Mouse (Mus musculus) adrenal gland, postnatal 10 days (tissue): ENCODE data around the gene Pex7. TPM values are rescaled to one million over a fixed set of nuclear protein-coding genes. Genes with fewer than 3 reads are reported as not detected.
A peak's percentile ranks its signal among the peaks of the same experiment; 100 is the strongest.
"Not testable (repeated sequence)": the region's sequence is repeated elsewhere in the genome, so short reads cannot be mapped to it uniquely, and the experiment has no call there.

ENCODE experiments used
- DNase-seq: peaks from one replicate; pipeline ENCODE4 v3.0.0; 2021; ENCODE audit warnings: mixed read lengths
- total RNA-seq, 2 experiments: library from RNA; stranded (reverse); gene quantifications; 2 replicates each; pipeline ENCODE4 v1.2.3; 2021

Pex7 gene
- total RNA-seq, 2 experiments from 2014 or later, result 42.5 to 47.8 TPM

DNA sequence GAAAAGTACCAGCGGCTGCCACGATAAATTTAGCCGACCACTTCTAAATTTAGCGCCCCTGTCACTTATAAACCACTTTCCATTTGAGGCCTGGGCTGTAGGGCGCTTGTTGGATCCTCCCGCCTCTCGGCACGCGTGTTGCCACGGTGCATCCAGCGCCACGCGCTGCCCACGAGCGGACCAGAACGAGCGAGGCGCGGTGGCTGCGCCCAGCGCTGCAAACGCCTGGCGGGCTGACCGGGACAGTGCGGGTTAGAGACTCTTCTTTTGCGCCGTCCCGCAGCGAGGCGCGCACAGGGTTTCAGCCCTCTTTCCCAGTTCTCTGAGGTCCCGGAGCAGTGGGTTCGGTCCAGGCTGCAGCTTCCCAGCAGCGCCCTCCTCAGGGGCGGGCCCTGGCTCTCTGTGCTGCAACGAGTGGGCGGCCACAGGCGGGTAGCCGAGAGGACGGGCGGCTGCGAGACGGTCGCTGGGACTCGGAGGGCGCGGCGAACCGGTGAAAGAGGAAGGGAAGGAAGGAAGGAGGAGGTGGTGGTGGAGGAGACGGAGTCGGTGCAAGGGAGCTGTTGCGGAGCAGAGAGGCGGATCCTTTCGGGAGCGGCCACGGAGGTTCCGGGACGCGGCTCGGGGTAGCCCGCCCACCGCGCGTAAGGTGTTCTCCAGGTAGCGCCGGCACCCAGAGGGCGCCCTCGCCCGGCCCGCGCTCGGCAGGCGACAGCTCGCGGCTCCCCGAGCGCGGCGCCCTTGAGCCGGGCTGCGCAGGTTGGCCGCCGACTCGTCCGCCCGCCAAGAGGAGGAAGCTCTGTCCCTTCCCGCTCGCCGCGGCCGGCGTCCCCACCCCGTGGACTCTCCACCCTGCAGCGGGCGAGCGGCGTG, 26.3 kb upstream of the Pex7 start:
- DNase-seq, result peak; percentile 91

DNA sequence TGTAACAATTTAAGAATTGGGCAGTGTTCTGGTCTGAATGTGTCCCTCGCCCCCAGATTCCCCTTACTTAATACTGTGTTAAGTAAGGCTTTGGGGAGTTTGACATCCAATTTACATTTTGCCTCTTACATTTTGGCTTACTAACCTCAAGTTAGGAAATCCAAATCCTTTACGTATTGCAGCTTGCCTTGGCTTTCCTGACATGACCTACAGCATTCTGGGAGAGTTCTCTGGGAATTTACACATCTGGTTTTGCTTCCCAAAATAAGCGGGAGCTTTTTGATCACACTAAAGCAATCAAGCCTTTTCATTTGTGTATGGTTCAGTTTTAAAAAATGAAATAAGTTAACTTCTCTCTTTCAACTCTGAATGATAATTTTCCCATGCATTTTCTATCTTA, 25.5 kb upstream of the Pex7 start:
- no peak for DNase-seq

DNA sequence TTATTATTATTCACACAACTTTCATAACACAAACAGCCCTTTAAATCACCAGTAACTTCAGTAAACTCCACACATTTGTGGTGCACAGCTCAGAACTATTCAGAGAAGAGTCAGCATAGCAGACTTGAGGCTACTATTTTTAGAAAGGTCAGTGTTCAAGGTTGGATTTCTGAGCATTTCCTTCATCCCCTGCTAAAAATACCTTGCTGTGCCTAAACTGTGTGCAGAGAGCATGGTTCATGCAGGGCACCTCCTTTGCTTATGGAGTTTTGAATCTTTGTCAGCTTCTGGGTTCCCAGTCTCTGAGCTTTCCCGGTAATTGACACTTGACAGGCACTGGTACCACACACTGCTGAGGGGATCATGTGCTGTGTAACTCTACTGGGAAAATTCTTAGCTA, 20.7 kb upstream of the Pex7 start:
- no peak for DNase-seq

DNA sequence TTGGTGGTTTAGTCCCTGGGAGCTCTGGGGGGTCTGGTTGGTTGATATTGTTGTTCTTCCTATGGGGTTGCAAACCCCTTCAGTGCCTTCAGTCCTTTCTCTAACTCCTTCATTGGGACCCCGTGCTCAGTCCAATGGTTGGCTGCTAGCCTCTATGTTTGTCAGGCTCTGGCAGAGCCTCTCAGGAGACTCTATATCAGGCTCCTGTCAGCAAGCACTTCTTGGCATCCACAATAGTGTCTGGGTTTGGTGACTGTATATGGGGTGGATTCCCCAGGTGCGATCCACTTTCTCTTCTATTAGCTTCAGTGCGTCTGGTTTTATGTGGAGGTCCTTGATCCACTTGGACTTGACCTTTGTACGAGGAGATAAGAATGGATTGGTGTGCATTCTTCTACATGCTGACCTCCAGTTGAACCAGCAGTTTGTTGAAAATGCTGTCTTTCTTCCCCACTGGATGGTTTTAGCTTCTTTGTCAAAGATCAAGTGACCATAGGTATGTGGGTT, 19.0 kb upstream of the Pex7 start:
- not testable (repeated sequence) for DNase-seq

DNA sequence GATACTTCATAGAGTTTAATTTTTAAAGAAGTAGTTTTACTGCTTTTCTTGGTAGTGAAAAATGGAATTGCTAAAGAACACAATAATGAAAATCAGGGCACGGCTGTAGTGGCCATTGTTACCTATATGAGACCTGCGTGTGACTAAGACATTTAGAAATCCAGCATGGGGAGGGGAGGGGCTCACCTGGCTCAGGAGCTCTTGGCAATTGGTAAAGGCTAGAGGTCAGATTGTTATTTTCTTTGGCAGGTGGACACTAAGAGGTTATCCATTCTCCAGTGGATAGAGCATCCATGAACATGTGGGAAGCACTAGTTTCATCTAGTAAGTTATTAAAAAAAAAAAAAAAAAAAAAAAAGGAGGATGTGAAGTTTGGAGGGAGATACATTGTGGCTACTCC, 16.8 kb upstream of the Pex7 start:
- no peak for DNase-seq

DNA sequence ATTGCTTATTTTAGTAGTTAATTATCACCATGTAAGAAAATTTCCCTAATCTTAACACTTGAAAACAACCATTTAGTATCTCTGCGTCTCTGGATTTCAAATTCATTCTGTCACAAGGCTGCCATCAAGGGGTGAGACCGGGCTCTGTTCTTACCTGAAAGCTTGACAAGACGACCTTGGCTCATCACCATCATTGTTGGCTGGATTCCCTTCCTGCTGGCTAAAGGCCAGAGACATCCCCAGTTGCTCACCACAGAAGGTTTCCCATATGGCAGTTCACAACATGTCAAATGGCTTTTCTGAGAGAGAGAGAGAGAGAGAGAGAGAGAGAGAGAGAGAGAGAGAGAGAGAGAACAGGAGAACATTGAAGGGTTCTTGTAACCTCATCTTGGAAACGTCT, 14.9 kb upstream of the Pex7 start:
- no peak for DNase-seq

DNA sequence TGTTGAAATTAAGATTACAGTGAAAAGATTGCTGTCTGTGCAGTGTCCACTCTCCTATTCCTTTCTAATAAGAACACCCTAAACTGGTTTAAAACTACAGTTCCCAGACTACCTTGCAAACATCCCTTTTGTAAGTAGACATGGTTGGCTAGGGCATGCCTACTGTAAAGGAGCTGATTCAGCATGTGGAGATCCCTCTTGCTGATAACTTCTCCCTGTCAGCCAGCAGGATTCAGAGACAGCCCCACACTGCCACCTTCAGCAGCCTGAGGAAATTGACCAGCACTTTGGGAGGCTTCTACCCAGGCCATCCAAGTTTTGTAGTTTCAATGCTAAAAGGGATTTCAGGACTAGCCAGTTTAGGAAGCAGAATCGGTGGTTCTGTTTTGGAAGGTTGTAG, 7.8 kb upstream of the Pex7 start:
- peak; percentile 83 for DNase-seq

DNA sequence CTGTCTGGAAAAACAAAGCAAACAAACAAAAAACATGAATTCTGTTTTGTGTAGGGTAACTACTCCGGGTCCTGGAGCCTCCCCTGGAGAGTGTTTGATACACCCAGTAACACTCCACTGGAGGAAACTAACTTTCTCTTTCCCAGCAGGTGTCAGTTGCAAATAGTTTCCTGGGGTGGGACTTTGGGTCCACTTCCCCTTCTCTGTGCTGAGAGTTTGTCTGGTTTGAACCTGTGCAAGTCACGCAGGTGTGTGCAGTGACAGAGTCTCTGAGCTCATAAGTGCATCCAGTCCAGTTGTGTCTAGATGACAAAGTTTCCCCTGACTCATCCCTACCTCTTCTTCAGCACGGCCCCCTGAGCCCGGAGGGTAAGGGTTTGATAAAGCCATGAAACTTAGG, 6.3 kb upstream of the Pex7 start:
- DNase-seq, result no peak

DNA sequence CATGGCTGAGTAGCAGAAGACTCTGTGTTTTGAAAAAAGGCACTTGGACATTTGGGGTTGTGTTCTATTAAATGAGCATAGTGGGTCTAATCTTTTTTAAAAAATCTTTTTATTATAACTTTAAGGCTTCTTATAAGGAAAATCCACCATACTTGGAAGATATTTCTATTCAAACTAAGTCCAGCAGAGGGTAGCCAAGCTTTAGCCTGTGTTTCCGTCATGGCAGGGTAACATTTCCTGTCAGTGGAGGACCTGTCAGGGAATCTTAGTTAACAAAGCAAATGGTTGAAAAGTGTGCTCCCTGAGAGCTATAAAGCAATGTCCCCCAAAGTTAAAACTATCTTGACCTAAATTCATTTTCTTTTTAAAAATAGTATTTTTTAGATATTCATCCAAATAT, 4.1 kb upstream of the Pex7 start:
- no peak for DNase-seq

DNA sequence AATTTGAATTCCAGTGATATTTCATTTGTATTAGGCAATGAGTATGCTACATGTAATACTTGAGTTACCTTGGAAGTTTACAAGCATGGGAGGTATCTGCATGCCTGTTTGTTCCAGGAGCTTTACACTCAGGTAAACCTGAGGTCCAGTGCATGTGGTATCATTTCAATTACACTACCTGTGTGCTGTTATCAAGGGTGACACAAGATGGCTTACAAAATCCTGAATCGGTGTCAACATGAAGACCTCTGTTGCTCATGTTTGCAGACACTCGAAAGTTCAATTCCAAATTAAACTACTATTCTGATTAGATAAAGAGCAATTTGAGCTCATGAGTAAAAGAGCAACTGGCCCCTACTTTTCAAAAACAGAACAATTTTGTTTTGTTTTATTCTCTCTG, 3.0 kb upstream of the Pex7 start:
- no peak for DNase-seq

DNA sequence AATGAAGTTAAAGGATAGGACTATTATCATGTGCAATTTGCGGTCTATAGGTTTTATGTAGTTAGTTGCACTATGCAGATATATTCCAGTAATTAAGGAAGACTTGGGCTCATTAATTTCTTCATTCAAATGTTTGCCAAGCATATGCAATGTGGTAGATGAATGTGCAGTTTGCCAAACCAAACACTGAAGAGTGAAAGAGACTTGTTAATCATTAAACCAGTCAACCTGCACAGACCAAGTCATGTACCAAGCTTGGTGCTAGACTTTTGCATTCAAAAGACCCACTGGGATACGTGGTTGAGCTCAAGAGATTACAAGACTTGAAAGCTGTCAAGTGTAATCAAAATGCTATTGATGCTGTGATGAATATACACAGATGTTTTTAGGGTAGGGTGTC, 587 bp upstream of the Pex7 start:
- no peak for DNase-seq

DNA sequence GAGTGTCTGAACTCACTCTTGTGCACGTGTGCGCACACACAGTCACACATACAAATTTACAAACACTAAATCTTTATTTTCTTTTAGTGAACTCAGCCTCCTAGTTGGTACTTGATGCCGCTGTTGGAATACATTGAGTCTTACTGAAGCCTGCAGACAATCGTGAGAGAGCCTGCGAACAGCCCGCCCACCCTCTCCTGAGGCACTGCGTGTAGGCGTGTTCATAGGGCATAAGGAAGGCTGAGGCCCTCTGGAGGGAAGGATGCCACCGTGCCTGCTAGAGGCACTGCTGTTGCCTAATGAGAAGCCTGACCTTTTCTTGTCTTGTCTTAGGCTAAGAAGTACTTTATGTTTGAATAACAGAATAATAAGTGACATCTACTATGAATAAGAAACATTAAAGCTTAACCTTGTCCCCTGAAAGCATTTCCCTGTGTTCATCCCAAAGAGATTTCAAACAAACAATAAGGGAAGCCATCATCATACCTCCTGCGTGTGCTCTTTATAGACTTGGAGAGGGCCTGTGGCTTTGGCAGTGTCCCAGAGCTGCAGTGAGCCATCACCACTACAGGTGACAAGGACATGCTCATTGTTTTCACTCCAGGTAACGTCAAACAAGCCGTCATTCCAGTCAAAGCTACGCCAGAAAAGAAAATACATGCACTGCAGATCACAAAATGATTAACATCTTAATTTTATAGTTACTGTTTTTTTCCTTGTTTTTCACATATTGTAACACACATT, 3.2 kb downstream of the Pex7 start:
- DNase-seq, result no peak

DNA sequence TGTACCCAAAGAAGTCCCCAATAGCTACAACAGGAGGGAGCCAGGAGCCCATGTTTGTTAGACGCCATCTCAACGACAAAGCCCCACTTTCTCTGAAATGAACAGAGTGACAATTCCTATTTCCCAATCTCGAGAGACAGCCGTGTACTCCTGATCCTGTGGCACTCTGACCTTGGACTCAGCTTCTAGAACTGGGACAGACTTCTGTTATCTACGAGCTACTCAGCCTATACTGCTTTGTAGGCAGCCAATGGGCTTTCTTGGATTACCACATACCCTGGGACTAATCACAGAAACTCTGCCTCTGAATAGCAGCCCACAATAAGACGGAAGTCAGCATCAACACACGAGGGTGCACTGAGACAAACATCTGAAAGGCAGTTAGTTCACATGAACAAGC, 5.5 kb downstream of the Pex7 start:
- DNase-seq, result no peak

DNA sequence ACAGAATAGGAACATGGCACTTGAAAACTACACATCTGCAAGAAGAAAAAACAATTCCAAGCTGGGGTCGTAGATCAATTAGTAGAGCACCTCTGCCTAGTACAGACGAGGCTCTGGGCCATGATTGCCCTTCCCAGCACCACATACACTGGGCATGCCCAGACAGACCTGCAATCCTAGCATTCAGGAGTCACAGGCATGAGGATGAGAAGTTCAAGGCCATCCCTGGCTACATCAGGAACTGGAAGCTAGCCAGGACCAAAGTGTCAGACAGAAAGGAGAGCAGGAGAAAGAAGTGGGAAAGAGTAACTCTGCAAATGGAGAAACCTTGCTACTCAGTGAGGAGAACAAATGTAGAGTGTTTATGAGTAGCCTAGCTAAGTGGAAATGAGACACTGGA, 7.3 kb downstream of the Pex7 start:
- peak; percentile 66 for DNase-seq

DNA sequence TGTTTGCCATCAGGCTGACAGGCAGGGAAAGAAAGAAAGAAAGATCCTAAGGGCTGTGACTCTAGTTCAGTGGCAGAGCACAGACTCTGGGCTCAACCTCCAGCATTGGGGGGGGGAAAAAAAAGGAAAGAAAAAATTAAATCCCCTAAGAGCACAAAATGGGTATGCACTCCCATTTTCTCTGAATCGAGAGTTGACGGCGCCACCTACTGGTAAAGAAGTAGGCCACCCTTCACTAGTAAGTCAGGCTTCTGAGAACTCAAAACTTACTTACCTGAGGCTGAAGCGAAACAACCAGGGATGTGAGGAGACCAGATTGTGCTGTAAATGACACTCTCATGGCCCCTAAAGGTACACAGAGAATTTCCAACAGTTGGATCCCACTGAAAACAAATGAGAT, 13.5 kb downstream of the Pex7 start:
- peak; percentile 53 for DNase-seq

DNA sequence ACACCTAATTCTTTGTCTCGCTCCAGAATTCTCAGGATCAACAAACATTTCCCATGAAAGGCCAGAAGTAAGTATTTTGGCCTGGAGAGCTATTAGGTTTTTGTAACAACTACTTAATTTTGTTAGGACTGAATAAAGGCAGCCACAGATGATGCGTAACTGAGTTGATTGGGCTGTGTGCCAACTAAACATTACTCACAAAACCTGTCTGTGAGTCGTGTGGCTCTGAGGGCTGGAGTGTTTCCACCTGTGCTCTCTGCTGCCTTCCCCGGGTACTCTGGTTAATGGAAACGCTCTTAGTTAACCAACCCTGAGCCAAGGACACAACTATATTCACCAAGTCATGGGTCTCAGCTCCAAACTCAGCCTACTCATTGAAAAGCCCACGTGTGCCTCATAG, 14.3 kb downstream of the Pex7 start:
- no peak for DNase-seq

DNA sequence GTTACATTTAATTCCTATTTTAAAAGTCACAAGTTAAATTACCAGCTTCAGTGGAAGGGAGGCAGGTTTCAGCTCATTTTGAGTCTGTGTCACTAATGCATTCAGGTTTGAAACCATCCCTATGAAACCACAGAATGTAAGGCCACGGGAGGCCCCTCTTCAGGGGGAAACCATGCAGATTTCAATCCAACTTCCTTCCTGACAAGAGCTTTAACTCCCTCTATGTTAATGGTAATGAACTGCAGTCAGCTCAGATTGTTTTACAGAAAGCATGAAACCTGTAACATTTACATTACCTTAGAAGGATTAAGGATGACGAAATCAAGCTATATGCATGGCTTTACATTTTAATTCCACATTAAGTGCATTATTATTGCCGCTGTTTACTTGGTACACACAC, 15.8 kb downstream of the Pex7 start:
- DNase-seq, result no peak

DNA sequence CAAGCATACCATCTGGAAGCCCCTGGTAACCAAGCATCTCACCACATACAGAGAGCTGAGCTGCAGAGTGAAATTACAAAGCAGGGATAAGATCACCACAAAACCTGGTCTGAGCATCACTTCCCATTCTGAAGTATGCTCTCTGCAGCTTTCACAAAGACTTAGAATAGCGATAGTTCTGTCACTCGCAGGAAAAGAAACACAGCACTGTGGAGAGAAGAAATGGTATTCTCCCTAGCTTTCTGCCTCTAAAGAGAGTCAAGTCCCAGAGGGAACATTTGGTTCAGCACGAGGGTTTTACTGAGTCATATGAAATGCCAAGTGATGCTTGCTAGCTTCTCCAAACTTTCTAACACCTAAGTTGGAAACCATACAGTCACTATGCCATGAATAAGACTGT, 17.6 kb downstream of the Pex7 start:
- DNase-seq, result no peak

DNA sequence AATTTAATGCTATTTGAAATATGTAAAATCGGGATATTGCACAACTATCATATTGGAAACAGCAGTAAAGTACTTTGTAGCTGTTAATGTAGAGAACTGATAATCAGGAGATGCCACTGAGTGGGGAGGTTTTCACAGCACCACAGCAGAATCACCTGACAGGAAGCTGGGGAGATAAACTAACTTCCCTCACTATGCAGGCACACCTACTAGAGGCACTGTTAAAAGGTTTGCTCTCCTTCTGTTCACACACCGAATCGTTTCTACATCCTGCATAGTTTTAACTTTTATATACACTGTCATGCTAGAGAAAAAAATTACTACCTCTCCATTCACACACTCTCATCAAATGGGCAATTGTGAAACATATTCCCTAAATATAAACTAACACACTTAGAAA, 21.2 kb downstream of the Pex7 start:
- DNase-seq, result no peak

DNA sequence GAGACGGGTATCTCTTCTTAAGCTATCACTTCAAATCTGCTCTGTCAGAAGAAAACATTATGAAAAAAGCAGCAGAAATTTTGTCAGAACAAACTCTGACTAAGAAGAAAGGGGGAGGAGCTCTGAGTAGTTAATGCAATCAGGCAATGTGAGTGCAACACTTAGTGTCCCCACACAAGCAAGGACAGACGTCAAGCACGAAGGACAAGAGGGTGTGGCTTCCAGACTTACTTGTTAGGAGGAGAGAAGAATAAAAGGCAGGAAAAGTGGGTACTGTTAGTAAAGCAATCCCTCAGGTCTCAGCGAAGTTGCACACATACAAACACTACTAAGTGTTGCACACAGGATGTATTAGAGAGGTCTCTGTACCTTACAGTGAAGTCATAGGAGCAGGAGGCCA, 23.1 kb downstream of the Pex7 start:
- DNase-seq, result peak; percentile 43

DNA sequence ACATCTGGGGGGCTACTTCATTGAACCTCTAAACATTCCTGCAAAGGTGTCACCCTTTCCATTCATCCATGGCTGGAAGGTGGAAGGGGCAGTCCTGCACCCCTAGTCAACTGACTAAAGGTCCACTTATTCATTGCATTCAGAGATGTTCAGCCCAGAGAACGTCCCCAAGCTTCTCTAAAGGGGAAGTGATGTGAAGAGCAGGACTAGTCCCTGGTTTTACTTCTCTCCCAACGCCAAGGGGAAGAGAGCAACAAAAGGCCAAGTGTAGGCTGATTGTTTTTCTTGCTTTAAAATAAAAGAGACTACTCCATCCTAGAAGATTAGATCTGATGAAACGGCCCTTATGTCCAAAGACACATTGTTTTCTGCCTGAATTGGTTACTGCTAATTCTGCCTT, 27.1 kb downstream of the Pex7 start:
- DNase-seq, result no peak

DNA sequence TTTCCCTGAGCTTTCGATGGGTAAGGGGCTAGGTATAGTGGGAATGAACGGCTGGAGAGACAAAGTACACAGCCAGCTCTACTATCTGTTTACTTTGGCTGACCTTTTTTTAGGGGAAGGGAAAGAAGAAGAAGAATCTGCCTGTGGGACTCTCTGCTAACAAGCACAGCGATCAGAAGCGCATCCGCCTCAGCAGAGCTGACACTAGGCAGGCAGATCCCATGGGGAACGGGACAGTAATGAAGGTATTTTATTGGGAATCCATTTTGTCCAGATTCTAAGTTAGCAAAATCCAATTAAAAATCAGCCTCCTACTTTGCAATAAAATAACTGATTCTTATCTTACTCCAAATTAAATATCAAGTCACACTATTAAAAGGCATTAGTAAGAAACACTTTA, 28.3 kb downstream of the Pex7 start:
- DNase-seq, result no peak

DNA sequence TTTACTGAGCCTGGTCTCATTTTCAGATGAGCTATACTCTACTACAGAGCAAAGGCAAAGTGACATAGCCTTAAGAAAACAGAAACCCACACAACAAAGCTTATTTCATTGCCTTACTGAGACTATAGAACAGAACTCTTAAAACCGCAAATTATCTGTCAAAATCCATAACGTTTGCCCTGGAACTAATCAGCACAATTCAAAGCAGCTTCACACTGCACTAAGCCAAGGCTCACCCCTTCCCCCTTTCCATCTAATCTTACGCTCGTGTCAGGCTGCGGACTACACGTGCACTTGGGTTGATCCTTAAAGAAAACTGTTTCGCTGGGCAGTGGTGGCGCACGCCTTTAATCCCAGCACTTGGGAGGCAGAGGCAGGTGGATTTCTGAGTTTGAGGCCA, 29.8 kb downstream of the Pex7 start:
- DNase-seq, result no peak

DNA sequence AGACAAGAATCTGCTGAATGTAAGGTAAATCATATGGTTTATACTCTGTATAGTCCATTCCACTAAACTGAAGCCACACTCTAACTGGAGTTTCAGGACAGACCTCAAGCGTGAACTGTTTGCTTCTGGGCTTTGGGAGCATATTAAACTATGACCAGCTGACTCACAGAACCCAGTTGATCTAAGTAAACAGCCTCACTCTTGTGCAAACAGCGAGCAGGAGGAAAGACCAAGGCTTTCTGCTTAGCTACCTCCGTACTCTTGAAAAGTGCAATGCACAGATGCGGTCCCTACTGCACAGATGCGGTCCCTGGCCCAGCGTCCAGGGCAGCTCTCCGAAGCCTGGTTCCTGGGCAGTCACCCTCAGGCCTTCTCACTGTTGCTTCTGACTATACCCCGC, 30.2 kb downstream of the Pex7 start:
- no peak for DNase-seq
